Mouse (Mus musculus) brain, embryonic 14.5 days (tissue): Measurements from ENCODE around the gene Lsamp.

ENCODE experiments used
- CTCF ChIP-seq: fragments of 200-500 bp; IDR thresholded peaks from 2 replicates; pipeline ENCODE4 v1.5.1; 2012; ENCODE audit warnings: inconsistent platforms, mild to moderate bottlenecking, moderate library complexity, borderline replicate concordance; ENCODE audit not compliant: insufficient read depth, insufficient read length; ENCODE audit errors: extremely low read depth
- POLR2A ChIP-seq: fragments of 200-500 bp; IDR thresholded peaks from 2 replicates; pipeline ENCODE4 v1.6.1; 2012; ENCODE audit warnings: mild to moderate bottlenecking, inconsistent platforms, borderline replicate concordance; ENCODE audit not compliant: poor library complexity, insufficient read depth, insufficient read length, severe bottlenecking; ENCODE audit errors: extremely low read depth

GRCm38 (mm10) chr16:40639621-40640371 is 655.6 kb downstream of the Lsamp start:
- TF ChIP-seq CTCF = peak; percentile 48; the same call in 1 of the 2 replicates
- no peak for TF ChIP-seq POLR2A
